Mouse (Mus musculus): ENCODE data around the gene Psen2. TPM values are rescaled to one million over a fixed set of nuclear protein-coding genes. Genes with fewer than 3 reads are reported as not detected.

Psen2 gene
- polyA plus RNA-seq, 1 experiment = 0.46 TPM

GRCm38 (mm10) chr1:180216541-180217276 is 46.5 kb downstream of the Psen2 start:
- Histone ChIP-seq H3K27me3 (ENCODE audit: control insufficient read depth) (no peaks in the 10 kb centered on the region), H3K4me1 (ENCODE audit: control insufficient read depth) (no peaks in the 10 kb centered on the region), H3K4me3 (replicated peaks) (no peak overlapping the region), H3K9me3 (ENCODE audit: control insufficient read depth, low read length) (no peaks in the 10 kb centered on the region), H3K36me3 (ENCODE audit: control insufficient read depth) (no peaks in the 10 kb centered on the region)
- no peak for TF ChIP-seq GATA1 (IDR thresholded peaks at IDR 0.05; ENCODE audit: low read length)
- no peak for TF ChIP-seq TAL1 (IDR thresholded peaks at IDR 0.05; ENCODE audit: low read length)

GRCm38 (mm10) chr1:180215044-180215443 is 48.2 kb downstream of the Psen2 start:
- Histone ChIP-seq H3K36me3 (ENCODE audit: control insufficient read depth) (no peaks in the 10 kb centered on the region), H3K27me3 (ENCODE audit: control insufficient read depth) (no peaks in the 10 kb centered on the region), H3K4me1 (ENCODE audit: control insufficient read depth) (no peaks in the 10 kb centered on the region), H3K9me3 (ENCODE audit: control insufficient read depth, low read length) (no peaks in the 10 kb centered on the region), H3K4me3 (replicated peaks) (no peak overlapping the region)
- TF ChIP-seq TAL1 (IDR thresholded peaks at IDR 0.05; ENCODE audit: low read length) (no peak), GATA1 (IDR thresholded peaks at IDR 0.05; ENCODE audit: low read length) (no peak)

DNA sequence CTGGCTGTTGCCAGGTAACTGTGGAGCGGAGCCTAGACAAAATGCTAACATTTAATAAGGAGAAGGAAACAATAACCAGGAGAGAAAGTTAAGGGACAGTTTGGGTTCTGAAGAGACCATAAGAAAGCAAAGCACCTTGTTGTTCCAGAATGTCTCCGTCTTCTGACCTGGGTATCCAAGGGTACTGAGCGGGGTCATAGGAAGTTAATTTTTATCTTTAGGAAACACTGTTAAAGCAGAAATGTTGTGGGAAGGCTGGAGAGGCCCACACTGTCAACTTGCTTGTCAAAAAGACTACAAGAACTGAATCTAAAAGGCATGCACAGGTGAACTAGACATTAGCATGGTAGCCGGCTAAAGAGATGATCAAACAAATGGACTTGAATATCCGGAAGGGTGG is 50.3 kb downstream of the Psen2 start:
- no peaks in the 10 kb centered on the region for H3K4me1 ChIP-seq (ENCODE audit: control insufficient read depth)
- H3K27me3 ChIP-seq (ENCODE audit: control insufficient read depth) = no peaks in the 10 kb centered on the region
- H3K4me3 ChIP-seq (replicated peaks) = no peak overlapping the region
- no peaks in the 10 kb centered on the region for H3K36me3 ChIP-seq (ENCODE audit: control insufficient read depth)
- TF ChIP-seq GATA1 (IDR thresholded peaks at IDR 0.05; ENCODE audit: low read length) = no peak
- TF ChIP-seq TAL1 (IDR thresholded peaks at IDR 0.05; ENCODE audit: low read length) = no peak
- H3K9me3 ChIP-seq (ENCODE audit: control insufficient read depth, low read length) = no peaks in the 10 kb centered on the region

GRCm38 (mm10) chr1:180210781-180211271 is 52.4 kb downstream of the Psen2 start:
- H3K9me3 ChIP-seq (ENCODE audit: control insufficient read depth, low read length) = no peaks in the 10 kb centered on the region
- no peak overlapping the region for H3K4me3 ChIP-seq (replicated peaks)
- H3K36me3 ChIP-seq (ENCODE audit: control insufficient read depth) = no peaks in the 10 kb centered on the region
- TF ChIP-seq TAL1 (IDR thresholded peaks at IDR 0.05; ENCODE audit: low read length) (no peak), GATA1 (IDR thresholded peaks at IDR 0.05; ENCODE audit: low read length) (no peak)
- H3K27me3 ChIP-seq (ENCODE audit: control insufficient read depth) = no peaks in the 10 kb centered on the region
- no peaks in the 10 kb centered on the region for H3K4me1 ChIP-seq (ENCODE audit: control insufficient read depth)

GRCm38 (mm10) chr1:180210031-180210432 is 53.2 kb downstream of the Psen2 start:
- Histone ChIP-seq H3K27me3 (ENCODE audit: control insufficient read depth) (no peaks in the 10 kb centered on the region), H3K9me3 (ENCODE audit: control insufficient read depth, low read length) (peaks cover 1% of the 10 kb centered on the region)
- no peak for TF ChIP-seq GATA1 (IDR thresholded peaks at IDR 0.05; ENCODE audit: low read length)
- no peak for TF ChIP-seq TAL1 (IDR thresholded peaks at IDR 0.05; ENCODE audit: low read length)

DNA sequence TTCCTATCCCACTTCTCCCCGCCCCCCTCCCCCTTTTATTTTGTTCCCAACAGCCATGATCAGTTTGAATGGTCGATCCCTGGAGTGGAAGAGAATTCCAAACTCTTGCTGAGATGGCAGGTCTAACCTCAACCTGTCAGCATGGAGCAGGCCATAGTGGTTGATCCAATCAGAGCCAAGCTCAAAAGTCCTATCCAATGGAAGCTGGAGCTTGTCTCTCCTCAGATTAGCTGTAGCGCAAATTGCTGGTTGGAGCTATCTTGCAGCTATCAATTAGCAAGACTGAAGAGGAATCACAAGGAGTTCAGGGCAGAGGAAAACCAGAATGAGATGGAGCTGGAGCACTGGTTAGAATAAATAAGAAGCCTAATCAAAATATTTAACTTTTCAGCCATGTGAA is 54.9 kb downstream of the Psen2 start:
- TF ChIP-seq GATA1 (IDR thresholded peaks at IDR 0.05; ENCODE audit: low read length) = no peak
- TF ChIP-seq TAL1 (IDR thresholded peaks at IDR 0.05; ENCODE audit: low read length) = no peak
- Histone ChIP-seq H3K9me3 (ENCODE audit: control insufficient read depth, low read length) (peaks cover 4% of the 10 kb centered on the region), H3K4me1 (ENCODE audit: control insufficient read depth) (no peaks in the 10 kb centered on the region)

More at GRCm38 (mm10) chr1:180210031-180210432, 53.2 kb downstream of the Psen2 start:
- no peak overlapping the region for H3K4me3 ChIP-seq (replicated peaks)
- H3K4me1 ChIP-seq (ENCODE audit: control insufficient read depth) = no peaks in the 10 kb centered on the region
- no peaks in the 10 kb centered on the region for H3K36me3 ChIP-seq (ENCODE audit: control insufficient read depth)

DNA sequence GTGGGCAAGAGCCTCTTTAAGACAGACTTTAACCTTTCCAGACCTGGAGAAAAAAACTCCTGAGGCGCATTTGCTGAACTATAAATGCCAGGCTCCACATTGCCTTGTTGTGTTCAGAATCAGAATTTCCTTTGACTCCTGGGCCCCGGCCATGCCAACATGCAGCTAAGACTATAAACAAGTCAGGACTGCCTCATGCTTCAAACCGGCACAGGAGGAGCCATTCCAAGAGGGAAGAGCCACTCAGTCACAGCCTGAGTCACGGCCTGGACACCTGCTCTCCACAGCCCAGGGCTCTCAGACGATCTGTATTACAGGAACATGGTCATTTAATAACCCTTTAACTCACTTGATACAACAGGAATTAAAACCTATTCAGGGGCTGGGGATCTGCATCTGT is 62.5 kb downstream of the Psen2 start:
- TF ChIP-seq GATA1 (IDR thresholded peaks at IDR 0.05; ENCODE audit: low read length) (no peak), TAL1 (IDR thresholded peaks at IDR 0.05; ENCODE audit: low read length) (no peak)
- H3K27me3 ChIP-seq (ENCODE audit: control insufficient read depth) = no peaks in the 10 kb centered on the region

More for the DNA sequence above, 54.9 kb downstream of the Psen2 start:
- no peaks in the 10 kb centered on the region for H3K36me3 ChIP-seq (ENCODE audit: control insufficient read depth)
- H3K27me3 ChIP-seq (ENCODE audit: control insufficient read depth) = no peaks in the 10 kb centered on the region
- no peak overlapping the region for H3K4me3 ChIP-seq (replicated peaks)

GRCm38 (mm10) chr1:180199715-180200050 is 63.6 kb downstream of the Psen2 start:
- no peak overlapping the region for H3K4me3 ChIP-seq (replicated peaks)
- no peaks in the 10 kb centered on the region for H3K36me3 ChIP-seq (ENCODE audit: control insufficient read depth)
- H3K9me3 ChIP-seq (ENCODE audit: control insufficient read depth, low read length) = no peaks in the 10 kb centered on the region
- peaks cover 17% of the 10 kb centered on the region for H3K4me1 ChIP-seq (ENCODE audit: control insufficient read depth)
- no peak for TF ChIP-seq TAL1 (IDR thresholded peaks at IDR 0.05; ENCODE audit: low read length)
- no peak for TF ChIP-seq GATA1 (IDR thresholded peaks at IDR 0.05; ENCODE audit: low read length)
- no peaks in the 10 kb centered on the region for H3K27me3 ChIP-seq (ENCODE audit: control insufficient read depth)

More for the DNA sequence above, 62.5 kb downstream of the Psen2 start:
- Histone ChIP-seq H3K9me3 (ENCODE audit: control insufficient read depth, low read length) (peaks cover 4% of the 10 kb centered on the region), H3K4me1 (ENCODE audit: control insufficient read depth) (peaks cover 7% of the 10 kb centered on the region), H3K36me3 (ENCODE audit: control insufficient read depth) (no peaks in the 10 kb centered on the region), H3K4me3 (replicated peaks) (no peak overlapping the region)

- Histone ChIP-seq H3K36me3 (ENCODE audit: control insufficient read depth) (no peaks in the 10 kb centered on the region), H3K27me3 (ENCODE audit: control insufficient read depth) (peaks cover 4% of the 10 kb centered on the region; the same call in 1 of the 2 replicates), H3K4me3 (replicated peaks) (no peak within 1 kb of the TSS), H3K4me1 (ENCODE audit: control insufficient read depth) (peaks cover 22% of the 10 kb centered on the region), H3K9me3 (ENCODE audit: control insufficient read depth, low read length) (no peaks in the 10 kb centered on the region)
- TF ChIP-seq TAL1 (IDR thresholded peaks at IDR 0.05; ENCODE audit: low read length) (no peak), GATA1 (IDR thresholded peaks at IDR 0.05; ENCODE audit: low read length) (no peak)
These were observed 64.1 kb downstream of the Psen2 start, which contains the start of gene Coq8a for GRCm38 (mm10) chr1:180198959-180199714. TSS of gene Coq8a (minus strand) at chr1:180199602.

Data from erythroblast, embryonic 14.5 days (primary cell).